Mouse (Mus musculus): ENCODE data around the gene Snx32.

Gene Snx32

GRCm38 (mm10) chr19:5483386-5484359 lies 26.7 kb downstream of the Snx32 start:
- DNase-seq (ENCODE audit: low spot score in 2 of 2), result no peak

GRCm38 (mm10) chr19:5481398-5481797 lies 28.9 kb downstream of the Snx32 start:
- DNase-seq (ENCODE audit: low spot score in 2 of 2), result no peak

- DNase-seq (ENCODE audit: low spot score in 2 of 2), result no peak
Measured at GRCm38 (mm10) chr19:5480016-5480415, 30.3 kb downstream of the Snx32 start.

GRCm38 (mm10) chr19:5477668-5478300 lies 32.6 kb downstream of the Snx32 start:
- DNase-seq (ENCODE audit: low spot score in 2 of 2), result no peak

- no peak for DNase-seq (ENCODE audit: low spot score in 2 of 2)
Measured at GRCm38 (mm10) chr19:5477004-5477667, 33.2 kb downstream of the Snx32 start.

- no peak for DNase-seq (ENCODE audit: low spot score in 2 of 2)
Measured at GRCm38 (mm10) chr19:5475069-5475714, 35.1 kb downstream of the Snx32 start.

GRCm38 (mm10) chr19:5474281-5475068 lies 35.9 kb downstream of the Snx32 start:
- no peak for DNase-seq (ENCODE audit: low spot score in 2 of 2)

GRCm38 (mm10) chr19:5473720-5474119 lies 36.6 kb downstream of the Snx32 start, which contains the start of gene Efemp2:
Gene Efemp2 (plus strand): TSS chr19:5473954.
- DNase-seq (ENCODE audit: low spot score in 2 of 2), result no peak

GRCm38 (mm10) chr19:5472857-5473256 lies 37.5 kb downstream of the Snx32 start:
- no peak for DNase-seq (ENCODE audit: low spot score in 2 of 2)

GRCm38 (mm10) chr19:5471846-5472245 lies 38.5 kb downstream of the Snx32 start:
- no peak for DNase-seq (ENCODE audit: low spot score in 2 of 2)

- DNase-seq (ENCODE audit: low spot score in 2 of 2), result peak; percentile 60 to 65
Measured at GRCm38 (mm10) chr19:5468374-5468773, 42.0 kb downstream of the Snx32 start, which contains the start of gene Ctsw. Gene Ctsw (minus strand): TSS chr19:5468507.

- DNase-seq (ENCODE audit: low spot score in 2 of 2), result peak; percentile 57 to 70
Measured at GRCm38 (mm10) chr19:5466916-5467500, 43.3 kb downstream of the Snx32 start.

- DNase-seq (ENCODE audit: low spot score in 2 of 2), result no peak
Measured at GRCm38 (mm10) chr19:5465037-5465436, 45.3 kb downstream of the Snx32 start.

- DNase-seq (ENCODE audit: low spot score in 2 of 2), result peak; percentile 44 to 53
Measured at GRCm38 (mm10) chr19:5463791-5464562, 46.4 kb downstream of the Snx32 start.

- no peak for DNase-seq (ENCODE audit: low spot score in 2 of 2)
Measured at GRCm38 (mm10) chr19:5463212-5463611, 47.1 kb downstream of the Snx32 start.

GRCm38 (mm10) chr19:5461411-5461810 lies 48.9 kb downstream of the Snx32 start:
- DNase-seq (ENCODE audit: low spot score in 2 of 2), result no peak

- DNase-seq (ENCODE audit: low spot score in 2 of 2), result peak; percentile 75 to 83
Measured at GRCm38 (mm10) chr19:5460465-5460911, 49.9 kb downstream of the Snx32 start, which contains the start of gene Fibp. Gene Fibp (plus strand): TSS chr19:5460615.

GRCm38 (mm10) chr19:5459896-5460295 lies 50.4 kb downstream of the Snx32 start:
- no peak for DNase-seq (ENCODE audit: low spot score in 2 of 2)

GRCm38 (mm10) chr19:5459019-5459418 lies 51.3 kb downstream of the Snx32 start:
- DNase-seq (ENCODE audit: low spot score in 2 of 2), result no peak
